Mouse (Mus musculus) v-Abl transformed pro-B cells (cell line): ENCODE measurements at regions not wholly inside any gene's neighbourhood (a gene's known extent, or its start where the extent isn't known, plus 50 kb on each side); places are given as distances from the start of the nearest gene placed in this dataset.

ENCODE experiments used
- in situ Hi-C, 2 experiments: fragments of 400-800 bp; cut with MboI; formaldehyde crosslinking; loops; one replicate each; pipeline ENCODE4 v1.15.1; 2025; ENCODE audit not compliant: unreplicated experiment in 2 of 2

DNA sequence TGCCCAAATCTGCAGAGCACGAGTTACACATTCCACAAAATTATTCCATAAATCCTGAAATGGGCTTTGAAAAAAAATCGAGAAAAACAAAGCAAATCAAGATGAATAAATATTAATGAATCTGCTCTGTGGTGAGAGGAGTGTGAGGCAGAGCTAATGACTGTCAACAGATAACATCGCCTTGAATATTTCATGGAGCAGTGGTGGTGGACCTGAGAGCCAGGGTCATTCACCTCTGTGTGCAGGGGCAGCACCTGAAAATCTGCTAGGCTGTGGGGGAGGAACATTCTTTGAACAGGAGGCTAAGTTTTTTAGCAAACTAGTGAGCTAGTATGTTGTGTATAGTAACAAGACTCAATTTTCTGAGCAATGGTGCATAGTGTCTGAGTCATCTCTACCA is 276.3 kb upstream of the Plxna2 start:
- in situ Hi-C loops, result no loop called here

DNA sequence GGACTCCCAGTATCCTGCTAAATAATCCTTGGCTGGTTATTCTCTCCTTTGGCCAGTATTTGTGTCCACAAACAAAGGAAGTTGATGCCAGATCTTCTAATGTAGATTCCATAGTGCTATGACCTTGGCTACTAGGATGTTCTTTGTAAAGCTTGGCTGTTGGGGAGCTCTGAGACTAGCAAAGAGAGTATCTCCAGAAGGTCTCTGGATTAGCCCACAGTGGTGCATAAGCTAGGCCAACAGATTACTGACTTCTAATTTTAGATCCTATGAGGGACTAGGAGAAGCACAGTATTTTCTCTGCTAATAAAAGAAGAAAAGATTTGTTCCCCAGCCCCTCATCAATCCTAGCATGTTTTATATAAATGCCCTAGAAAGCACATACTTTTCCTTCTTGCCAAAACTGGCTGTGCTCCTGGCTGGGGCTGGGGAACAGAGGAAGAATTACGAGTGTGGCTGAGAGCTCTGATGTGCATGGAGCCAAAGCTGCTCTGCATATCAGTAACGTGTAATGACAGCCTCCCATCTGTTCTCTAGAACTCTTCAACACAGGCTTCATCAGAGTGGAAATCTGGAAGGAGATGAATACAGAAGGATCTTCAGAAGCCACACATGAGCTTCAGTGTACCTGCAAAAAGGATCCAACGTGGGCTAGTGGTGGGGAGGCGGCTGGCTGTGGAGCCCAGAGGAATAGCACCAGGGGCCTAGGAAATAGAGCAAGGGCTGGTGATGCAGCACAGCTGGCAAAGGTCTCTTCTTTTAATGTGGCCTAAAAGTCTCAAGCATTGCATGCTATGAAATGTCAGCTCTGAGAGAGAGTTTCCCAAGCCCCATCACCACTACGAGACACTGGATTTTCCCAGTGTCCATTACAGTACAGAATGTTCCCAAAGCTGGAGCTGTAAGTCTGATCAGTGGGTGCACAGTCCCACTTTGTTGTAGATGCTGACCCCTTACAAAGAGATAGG is 283.0 kb upstream of the Plxna2 start:
- in situ Hi-C loops, result no loop called here

DNA sequence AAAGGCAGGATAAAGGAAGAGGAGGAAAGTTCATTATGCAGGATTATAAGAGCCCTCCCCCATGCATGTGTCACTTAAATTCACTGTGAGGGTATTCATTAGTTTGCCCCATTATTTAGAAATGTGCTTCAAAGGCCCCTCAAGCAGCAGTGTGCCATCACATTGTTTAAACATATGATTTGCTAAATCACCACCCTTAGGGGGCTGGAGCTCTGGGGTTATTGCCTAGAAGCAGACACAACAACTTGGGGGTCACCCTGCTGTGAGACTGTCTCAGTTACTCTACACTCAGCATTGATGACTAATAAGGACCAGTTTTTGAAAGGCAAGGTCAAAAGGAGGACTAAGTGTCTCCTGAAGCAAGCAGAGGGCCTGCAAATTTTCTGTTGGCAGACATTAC is 285.4 kb upstream of the Plxna2 start:
- in situ Hi-C loops, result no loop called here

DNA sequence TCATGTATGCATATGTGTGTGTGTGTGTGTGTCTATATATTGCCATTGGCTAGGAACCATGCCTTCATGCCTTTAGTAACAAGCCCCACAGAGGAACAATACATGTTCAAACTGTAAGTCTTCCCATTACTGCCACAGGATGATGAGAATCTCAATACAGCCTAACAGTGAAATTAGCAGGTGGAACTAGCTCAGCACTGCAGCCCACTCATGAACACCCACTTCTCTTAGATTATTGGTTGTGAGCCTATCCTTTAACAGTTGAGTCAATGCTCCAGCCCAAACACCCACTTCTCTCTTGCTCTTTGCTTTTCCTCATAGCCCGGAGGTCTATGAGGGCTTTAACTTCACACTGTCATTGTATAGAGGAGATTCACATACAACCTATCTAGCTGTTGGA is 287.5 kb upstream of the Plxna2 start:
- in situ Hi-C loops, result no loop called here

DNA sequence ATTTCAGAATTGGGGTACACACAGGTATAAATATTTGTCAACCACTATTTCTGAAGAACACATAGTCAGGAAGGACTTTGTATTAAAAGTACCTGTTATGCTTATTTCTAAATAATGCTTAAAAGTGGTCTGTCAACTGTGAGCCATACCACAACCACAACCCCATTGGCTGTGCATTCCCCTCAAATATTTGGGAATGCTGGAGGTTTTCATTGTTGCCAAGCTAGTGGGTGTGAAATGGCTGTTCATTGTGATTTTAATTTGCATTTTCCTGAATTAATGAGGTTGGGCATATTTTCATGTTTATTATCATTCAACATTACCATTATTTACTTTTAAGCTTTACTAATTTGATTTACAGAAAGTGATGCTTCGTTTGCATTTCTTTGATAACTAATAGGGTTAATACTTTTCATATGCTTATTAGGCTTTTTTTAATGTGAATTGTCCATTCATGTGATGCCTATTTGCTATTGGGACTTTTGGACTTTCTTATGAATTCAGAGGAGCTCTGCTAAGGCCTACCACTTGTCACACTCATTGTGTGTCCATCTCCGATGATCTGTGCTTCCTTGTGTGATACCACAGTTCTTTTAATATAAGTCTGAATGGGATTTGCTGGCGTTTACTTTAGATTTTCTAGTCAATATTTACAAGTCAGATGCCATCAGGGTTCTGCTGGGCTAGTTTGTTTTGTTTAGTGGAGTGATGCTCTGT is 297.5 kb upstream of the Plxna2 start:
- in situ Hi-C loops, result no loop called here

DNA sequence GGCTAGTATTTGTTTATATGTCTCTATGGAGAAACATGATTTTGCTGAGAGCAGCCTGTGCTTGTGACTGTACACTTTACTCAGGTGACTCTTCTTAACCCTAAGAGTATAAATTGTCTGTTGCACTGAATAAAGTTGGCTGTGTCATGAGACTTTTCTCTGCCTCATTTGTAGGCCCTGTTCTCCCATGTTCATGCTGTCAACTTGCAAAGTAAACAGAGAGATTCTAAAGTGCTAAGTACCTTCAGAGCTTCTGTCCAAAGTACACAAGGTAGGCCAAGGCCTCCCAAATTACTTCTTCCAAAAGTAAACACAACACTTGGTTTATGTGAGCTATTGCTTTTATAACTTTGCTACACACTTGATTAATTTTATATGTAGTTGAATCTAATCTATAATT is 299.7 kb upstream of the Plxna2 start:
- in situ Hi-C loops, result no loop called here

DNA sequence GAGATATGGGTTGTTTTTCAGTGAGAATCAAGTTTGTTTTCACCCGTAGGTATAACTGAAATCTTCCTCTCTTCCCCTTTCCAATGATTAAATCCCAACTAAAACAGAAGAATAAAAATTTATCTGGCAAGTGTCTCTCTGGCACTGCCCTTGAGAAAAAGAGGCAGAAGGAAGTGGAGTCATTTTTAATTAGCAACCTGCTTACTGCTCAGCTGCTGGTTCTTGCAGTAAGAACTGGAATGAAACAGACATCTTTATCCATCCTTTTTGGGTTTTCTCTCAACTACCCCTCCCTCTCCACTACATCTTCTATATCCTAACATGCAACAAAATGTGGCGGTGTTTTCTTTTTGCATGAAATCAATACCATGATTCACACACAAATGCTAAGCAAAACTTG is 302.4 kb upstream of the Plxna2 start:
- in situ Hi-C loops, result no loop called here

DNA sequence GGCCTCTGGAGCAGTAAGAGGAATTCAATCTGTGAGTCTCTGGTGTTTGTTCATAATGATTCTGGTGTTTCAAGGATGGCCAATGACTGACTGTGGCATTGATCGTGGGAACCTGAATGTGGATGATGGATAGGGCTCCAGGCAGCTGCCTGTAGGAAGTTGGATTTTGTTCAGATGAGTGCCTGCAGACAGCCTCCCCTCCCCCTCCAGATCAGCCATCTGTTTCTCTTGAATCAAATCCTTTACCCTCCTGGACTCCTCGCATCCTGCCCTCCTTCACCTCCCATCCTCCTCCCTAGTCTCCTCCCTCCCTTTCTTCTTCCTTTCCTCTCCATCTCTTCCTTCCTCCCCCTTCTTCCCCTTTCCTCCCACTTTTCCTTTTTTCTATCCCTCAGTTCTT is 307.6 kb upstream of the Plxna2 start:
- in situ Hi-C loops, result no loop called here

DNA sequence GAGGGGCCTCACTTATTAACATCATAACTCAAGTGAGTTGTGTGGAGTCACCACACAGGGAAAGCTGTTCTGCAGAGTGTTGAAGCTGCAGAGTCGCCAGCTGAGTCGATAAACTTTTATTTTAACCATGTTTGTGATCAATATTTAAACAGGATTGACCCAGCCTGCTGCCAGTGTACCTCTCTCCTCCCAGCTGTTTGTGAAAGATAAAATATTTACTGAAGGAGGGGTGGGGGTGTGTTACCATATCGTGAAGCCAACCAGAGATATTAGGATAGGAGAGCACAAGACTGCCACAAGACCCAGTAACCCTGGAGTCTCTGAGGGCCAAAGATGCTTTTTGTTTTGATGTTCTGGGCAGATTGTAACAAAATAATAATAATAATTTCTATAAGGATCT is 309.4 kb upstream of the Plxna2 start:
- in situ Hi-C loops, result no loop called here

DNA sequence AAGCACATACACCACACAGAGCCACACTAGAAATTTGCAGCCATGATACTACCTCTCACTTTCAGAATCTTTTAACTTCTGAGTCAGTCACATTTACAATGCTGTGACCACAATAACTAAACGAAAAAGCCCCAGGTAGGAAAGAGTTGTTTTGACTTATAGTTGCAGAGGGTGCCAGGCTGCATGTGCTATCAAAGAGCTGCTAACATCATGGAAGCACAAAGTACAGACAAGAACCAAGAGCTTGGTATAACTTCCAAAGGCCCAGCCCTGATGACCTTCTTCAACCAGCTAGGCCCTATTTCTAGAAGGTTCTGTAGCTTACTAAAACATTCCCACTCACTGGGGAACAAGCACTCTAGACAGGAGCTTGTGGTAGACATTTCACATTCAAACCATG is 314.1 kb upstream of the Plxna2 start:
- in situ Hi-C loops, result no loop called here

DNA sequence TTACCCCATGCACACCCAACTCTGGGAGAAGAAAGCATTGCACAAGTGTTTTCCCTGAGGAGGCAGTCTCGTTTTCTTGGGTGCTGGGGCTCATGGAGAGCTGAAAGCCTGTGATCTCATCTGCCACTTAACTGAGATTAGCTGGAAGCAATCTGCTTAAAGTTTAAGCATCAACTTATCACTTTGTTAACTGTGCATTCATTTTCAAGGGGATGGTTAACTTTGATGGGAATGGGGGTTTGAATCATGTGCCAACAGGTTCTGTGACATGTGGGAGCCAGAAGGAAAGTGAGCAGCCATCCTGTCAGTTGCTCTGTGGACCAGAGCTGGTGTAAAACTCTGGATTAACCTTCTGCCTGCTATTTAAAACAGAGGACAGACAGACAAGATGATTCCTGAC is 315.2 kb upstream of the Plxna2 start:
- in situ Hi-C loops, result no loop called here

DNA sequence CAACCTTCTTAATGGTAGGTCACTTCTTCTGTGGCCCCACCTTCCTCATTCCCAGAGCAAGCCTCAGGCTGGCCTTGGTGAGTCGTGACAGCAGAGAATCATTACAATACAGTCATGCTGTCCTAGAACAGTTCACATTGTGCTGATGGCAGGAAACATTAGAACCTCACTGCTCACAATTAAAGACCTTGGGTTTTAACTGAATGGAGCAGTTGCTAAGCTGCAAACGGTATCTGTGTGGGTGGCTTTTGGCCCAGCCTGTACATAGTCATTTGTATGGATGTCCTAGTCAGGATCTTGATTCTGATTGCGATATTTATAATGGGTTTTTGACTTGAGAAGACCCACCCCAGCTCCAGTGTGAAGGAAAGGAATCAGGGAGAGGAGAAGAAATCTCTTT is 336.1 kb upstream of the Plxna2 start:
- in situ Hi-C loops, result no loop called here

DNA sequence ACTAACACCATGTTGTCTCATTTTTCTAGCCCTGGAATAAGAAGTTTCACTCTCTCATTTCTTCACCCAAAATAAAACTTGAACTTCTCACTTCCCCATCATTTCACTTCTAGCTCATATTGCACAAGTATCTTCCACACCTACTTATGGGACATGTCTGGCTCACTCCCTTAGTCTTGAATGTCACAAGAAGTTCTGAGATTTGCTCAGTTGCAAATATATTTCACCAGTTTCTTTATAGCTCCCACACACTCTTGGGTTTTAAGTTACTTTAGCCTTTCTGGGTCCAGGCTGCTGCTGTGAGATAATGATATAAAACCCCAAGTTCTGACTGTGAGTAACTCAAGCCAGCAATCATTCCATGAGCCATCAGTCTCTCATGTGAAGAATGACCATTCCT is 350.0 kb upstream of the Plxna2 start:
- in situ Hi-C loops, result no loop called here

DNA sequence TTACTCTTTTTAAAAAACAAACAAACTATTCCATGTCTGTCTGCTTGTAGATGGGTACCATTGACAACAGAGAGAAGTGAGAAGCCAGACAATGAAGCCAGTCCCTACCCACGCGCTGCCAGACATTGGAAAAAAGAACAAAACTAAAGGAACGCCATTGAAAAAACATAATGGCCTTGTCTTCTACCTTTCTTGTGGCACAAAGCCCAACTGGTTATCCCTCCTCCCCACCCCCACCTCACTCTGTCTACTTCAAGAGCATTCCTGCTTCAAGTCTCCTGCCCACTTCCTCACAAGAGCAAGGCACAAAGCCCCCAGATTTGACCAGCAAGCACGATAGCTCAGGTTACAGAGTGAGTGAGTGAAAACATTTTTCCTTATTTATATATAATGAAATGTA is 355.6 kb upstream of the Plxna2 start:
- in situ Hi-C loops, result no loop called here

DNA sequence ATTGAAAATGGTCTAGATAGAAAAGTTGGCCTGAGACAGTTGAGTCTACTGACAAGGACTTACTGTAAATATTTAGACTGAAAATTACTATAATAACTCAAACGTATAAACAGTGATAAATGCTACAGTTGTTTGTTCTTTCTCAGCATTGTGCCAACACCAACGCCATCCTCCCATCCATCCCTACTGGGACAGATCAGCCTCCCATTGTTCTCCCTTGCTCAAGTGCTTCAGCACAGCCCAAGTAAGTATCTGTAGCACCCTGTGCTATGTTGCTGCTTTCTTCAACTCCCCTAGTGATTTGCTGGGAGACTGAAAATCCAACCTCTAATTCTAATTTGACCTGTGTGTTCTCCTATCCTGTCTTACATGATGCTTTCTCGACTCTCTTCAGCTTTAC is 358.1 kb upstream of the Plxna2 start:
- in situ Hi-C loops, result no loop called here

DNA sequence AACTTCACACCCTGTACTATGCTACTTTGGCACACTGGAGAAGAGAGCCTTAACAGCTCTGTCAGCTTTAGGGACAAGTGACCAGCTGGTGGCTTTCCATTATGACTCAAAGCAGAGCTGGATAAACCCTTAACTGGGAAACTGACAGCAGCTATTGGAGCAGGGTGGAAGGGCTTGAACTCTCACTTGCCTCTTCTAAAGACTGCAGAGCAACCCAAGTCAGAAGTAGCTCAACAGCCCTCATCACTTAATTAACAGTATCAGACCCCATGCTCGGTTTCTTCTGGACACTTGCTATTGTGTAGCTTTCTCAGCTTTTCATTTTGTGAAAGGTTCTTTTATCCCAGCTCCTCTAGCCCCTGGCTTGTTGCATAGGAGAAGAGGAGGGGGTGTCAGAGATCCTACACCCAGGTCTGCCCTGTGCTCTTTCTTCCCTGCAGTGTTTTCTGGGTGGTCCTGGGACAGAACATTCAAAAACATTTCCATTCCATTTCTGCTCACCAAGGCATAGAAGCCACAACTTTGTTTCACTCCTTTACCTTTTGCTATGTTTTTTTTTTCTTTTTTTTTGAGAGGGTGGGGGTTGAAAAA is 373.1 kb upstream of the Plxna2 start:
- in situ Hi-C loops, result no loop called here

DNA sequence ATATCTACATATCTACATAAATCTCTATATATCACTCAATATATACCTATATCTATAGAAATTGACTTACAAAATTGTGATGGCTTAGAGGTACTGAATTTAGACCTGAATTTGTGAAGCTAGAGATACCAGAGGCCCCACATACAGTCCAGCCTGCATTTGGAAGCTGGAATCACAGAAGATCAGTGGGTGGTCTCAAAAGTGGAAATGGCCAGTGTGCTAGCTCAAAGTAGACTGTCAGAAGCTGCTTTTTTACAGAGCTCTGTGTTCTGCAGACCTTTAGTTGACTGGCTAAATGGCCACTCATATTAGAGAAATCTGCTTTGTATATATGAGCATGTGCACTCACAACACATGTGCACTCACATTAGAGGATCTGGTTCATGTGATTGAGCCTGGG is 376.9 kb upstream of the Plxna2 start:
- in situ Hi-C loops, result no loop called here

DNA sequence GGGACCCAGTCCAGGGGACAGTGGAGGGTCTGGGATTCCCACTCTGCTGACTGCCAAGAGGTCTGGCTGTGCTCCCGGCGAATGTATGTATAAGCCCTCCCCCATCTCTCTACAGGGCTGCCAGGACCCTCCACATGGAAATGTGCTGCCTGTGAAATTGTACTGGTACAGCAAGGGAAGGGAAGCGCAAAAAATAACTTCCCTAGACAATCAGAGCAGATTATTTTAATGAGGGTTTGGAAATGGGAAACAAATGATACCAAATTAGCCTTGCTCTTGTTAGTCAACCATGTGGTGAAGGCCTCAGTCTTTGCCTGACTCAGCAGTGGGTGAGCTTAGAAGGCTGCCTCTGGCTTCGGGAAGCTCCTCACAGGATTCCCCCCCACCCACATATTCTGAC is 386.8 kb upstream of the Plxna2 start:
- in situ Hi-C loops, result no loop called here

DNA sequence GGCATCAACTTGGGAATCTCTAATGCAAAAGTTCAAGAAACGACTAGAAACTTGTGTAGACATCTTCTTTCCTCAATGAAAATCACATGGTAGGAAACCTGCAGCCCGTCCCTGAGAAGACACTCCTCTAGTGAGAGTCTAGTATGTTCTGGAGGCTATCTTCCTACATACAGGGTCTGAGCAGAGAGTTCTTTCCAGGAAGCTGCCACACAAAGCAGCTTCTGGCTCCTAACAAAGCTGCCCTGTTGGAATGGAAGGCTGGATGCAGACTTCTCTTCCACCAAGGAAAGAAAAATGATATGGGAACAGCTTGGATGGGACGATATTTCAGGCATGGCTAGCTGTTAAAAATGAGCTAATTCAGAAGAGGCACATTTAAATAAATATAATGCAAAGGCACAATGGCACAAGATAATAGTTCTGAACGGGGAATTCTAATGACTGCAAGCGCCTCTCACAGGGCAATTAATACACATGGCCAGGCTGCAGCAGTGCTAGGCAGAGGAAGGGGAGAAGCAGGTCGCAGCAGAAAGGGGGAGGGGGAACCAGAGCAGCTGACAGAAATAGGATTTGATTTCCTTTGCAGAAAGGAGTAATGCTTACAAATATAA is 391.4 kb upstream of the Plxna2 start:
- in situ Hi-C loops, result no loop called here

DNA sequence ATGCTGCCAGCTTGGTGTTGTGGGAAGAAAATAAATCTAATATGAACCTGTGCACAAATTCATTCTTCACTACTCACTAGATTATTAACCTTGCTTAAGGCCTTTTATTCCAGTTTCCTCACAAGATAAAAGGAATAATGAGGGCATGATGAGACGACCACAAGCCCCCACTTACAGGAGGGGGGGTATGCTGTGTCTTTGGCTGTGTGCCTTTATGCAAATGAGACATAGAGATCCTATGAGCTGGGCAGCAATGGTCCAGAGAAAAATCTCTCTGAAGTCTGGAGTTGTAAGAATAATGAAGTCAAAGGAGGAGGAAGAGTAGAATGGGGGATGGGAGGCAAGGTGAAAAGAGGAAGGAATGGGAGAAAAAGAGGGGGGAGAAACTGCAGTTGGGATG is 392.2 kb upstream of the Plxna2 start:
- in situ Hi-C loops, result no loop called here

DNA sequence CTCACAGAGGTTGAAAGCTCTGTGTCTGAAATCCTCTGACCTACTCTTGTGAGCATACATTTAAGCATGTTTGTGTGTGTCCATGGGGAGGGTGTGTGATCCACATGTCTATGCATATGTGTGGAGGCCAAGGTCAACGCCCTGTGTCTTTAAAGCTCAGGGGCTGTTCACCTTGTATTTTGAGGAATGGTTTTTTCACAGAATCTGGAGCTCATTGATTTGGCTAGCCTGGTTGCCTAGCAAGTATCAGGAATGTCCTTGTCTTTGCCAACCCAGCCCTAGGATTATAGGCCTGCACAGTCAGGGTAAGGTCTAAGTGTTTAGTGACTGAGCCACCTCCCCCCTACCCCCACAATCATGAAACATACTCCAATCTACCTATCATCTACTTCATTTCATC is 394.0 kb upstream of the Plxna2 start:
- in situ Hi-C loops, result loop anchor here in 1 of 2 experiments (25.0 kb wide), 1 partner anchor 588 kb away; no protein-coding TSS in a partner anchor
